2 mouse cellular contexts compared by ENCODE assay signal in the genomic region with DNA sequence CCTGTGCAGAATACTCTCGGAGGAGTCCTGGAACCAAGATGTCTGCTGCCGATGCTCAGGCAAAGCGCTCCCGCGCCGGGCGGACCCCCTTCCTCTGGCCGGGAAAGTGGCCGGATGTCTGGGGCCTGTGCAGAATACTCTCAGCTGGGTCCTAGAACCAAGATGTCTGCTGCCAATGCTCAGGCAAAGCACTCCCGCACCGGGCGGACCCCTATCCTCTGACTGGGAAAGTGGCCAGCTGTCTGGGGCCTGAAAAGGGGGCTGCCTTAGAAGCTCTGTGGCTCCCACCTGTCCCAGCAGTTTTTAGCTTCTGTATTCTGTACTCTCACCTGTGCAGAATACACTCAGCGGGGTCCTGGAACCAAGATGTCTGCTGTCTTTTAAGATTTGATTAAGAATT. TPM values are rescaled to one million over a fixed set of nuclear protein-coding genes. Genes with fewer than 3 reads are reported as not detected.
"Had no signal": no experiment of that assay in that cellular context is flagged by ENCODE, and none has a peak within 500 bp of the region (broad histone marks: within the 10 kb centered on the region; RNA-seq: fewer than 3 reads in every experiment).

No protein-coding gene starts in this region.

RNA-seq across cellular contexts. Expression of a gene that starts 40.2 kb away (rescaled TPM):
- total RNA-seq: granulocyte monocyte progenitor cell, adult 5-6 weeks had no signal

RNA-seq across cellular contexts. Expression of a gene that starts 45.5 kb away (rescaled TPM):
- total RNA-seq: granulocyte monocyte progenitor cell, adult 5-6 weeks; liver, adult 2 months had no signal
